Mouse (Mus musculus) gastrocnemius, adult 2 months (tissue): ENCODE results near the gene Mapkapk2. TPM values are rescaled to one million over a fixed set of nuclear protein-coding genes. Genes with fewer than 3 reads are reported as not detected.

Source experiments
- DNase-seq: peaks from one replicate; pipeline ENCODE4 v3.0.0; 2022
- H3K27ac ChIP-seq: fragments of 200-600 bp; 2 replicates; pipeline ENCODE4 v1.8.1; 2022; ENCODE audit warnings: mild to moderate bottlenecking
- H3K4me3 ChIP-seq: fragments of 200-600 bp; 2 replicates; pipeline ENCODE4 v1.8.1; 2022; ENCODE audit warnings: mild to moderate bottlenecking, moderate library complexity
- CTCF ChIP-seq: fragments of 200-600 bp; IDR thresholded peaks from 2 replicates; pipeline ENCODE4 v1.8.1; 2022; ENCODE audit warnings: antibody characterized with exemption, mild to moderate bottlenecking, moderate library complexity
- intact Hi-C: fragments of 180-260 bp; cut with DNase I; formaldehyde crosslinking; loops from one replicate; pipeline ENCODE4 v1.15.1; 2025
- total RNA-seq, 2 experiments: library from RNA; stranded (reverse); gene quantifications; 2 replicates each; pipeline ENCODE4 v1.2.3; 2021

Gene Mapkapk2
- total RNA-seq, 2 experiments from 2014 or later: 203 to 251 TPM

- DNase-seq: no peak
- H3K4me3 ChIP-seq: no peak overlapping the region
- H3K27ac ChIP-seq: no peak overlapping the region
- intact Hi-C loops: no loop called here
- TF ChIP-seq CTCF: no peak
Observed at GRCm38 (mm10) chr1:131020425-131021310, 77.0 kb downstream of the Mapkapk2 start.

DNA sequence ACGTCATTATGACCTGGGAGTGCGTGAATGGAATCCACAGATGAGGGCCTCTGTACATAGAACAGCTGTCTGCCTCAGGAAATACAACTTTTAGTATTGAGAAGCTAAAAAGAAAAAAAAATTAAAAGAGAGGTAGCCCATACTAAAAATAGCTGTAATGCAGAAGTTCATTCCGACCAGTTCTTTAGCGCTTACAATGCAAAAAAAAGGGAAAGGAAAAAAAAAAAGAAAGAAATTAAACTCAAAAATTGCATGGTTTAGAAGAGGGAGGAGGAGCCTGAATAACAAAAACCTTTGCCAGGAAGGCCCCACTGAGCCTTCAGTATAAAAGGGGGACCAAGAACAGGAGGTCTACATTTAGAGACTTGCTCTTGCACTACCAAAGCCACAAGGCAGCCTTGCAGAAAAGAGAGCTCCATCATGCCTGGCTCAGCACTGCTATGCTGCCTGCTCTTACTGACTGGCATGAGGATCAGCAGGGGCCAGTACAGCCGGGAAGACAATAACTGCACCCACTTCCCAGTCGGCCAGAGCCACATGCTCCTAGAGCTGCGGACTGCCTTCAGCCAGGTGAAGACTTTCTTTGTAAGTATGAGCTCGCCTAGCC is 78.0 kb downstream of the Mapkapk2 start, which contains the start of gene Il10:
Gene Il10, plus strand, starts transcription at position 354 of the 607 bp plus-strand sequence.
- Histone ChIP-seq H3K27ac (no peak within 1 kb of the TSS), H3K4me3 (no peak within 1 kb of the TSS)
- intact Hi-C loops: no loop called here
- no peak for TF ChIP-seq CTCF
- DNase-seq: no peak

DNA sequence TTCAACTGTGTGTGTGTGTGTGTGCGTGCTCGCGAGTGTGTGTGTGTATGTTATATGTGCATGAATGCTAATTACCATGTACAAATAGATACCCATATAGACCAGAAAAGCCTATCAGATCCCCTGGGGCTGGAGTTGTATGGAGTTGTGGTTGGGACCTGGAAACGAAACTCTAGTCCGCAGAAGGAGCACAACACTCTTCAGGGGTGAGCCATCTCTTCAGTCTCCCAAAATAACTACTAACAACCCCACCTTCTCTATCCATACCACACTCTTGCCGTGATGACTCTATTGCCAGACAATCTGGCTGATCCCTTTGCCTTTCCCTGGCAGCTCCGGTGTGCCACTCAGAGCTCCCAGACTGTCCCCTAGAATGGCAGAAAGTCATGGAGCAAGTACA is 81.7 kb downstream of the Mapkapk2 start:
- H3K27ac ChIP-seq: no peak overlapping the region
- TF ChIP-seq CTCF: no peak
- no peak overlapping the region for H3K4me3 ChIP-seq
- intact Hi-C loops: no loop called here
- no peak for DNase-seq

DNA sequence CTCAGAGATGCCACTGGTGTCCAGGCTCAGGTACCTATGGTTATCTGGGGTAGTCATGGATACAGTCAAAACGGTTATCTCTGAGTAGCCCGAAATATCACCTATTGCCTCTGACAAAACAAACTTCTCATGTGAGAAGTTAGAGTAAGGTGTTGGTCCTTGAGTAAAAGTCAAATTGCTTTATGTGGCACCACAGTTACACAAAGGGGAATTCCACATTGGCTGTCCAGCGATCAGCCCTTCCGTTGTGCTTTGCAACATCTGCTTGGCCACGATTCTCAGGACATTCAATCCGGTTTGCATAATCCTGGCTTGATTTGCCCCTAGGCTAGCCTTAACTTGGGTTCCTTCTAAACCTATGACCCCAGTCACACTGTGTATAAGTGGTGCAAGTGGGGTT is 82.3 kb downstream of the Mapkapk2 start:
- intact Hi-C loops: no loop called here
- TF ChIP-seq CTCF: no peak
- Histone ChIP-seq H3K27ac (no peak overlapping the region), H3K4me3 (no peak overlapping the region)
- no peak for DNase-seq

DNA sequence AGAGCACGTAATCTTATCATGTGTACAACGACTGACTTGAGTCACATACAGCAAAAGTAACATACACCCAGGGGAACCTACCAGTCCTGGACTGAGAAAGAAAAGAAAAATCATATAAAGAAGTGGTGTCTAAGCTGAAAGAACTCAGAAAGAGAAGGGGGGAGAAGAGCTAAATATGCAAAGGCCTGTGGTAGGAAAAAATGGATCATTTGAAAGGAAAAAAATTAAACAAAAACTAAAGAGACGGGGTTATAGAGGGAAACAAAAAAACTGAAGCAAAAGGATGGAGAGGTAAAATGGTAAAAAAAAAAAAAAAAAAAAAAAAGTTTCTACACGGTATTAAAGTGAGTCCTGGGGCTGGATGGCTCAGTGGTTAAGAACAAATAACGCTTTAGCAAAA is 83.7 kb downstream of the Mapkapk2 start:
- intact Hi-C loops: no loop called here
- no peak for DNase-seq
- no peak for TF ChIP-seq CTCF
- no peak overlapping the region for H3K4me3 ChIP-seq
- no peak overlapping the region for H3K27ac ChIP-seq

GRCm38 (mm10) chr1:131012494-131012893 is 85.1 kb downstream of the Mapkapk2 start:
- DNase-seq: no peak
- TF ChIP-seq CTCF: no peak
- intact Hi-C loops: no loop called here

DNA sequence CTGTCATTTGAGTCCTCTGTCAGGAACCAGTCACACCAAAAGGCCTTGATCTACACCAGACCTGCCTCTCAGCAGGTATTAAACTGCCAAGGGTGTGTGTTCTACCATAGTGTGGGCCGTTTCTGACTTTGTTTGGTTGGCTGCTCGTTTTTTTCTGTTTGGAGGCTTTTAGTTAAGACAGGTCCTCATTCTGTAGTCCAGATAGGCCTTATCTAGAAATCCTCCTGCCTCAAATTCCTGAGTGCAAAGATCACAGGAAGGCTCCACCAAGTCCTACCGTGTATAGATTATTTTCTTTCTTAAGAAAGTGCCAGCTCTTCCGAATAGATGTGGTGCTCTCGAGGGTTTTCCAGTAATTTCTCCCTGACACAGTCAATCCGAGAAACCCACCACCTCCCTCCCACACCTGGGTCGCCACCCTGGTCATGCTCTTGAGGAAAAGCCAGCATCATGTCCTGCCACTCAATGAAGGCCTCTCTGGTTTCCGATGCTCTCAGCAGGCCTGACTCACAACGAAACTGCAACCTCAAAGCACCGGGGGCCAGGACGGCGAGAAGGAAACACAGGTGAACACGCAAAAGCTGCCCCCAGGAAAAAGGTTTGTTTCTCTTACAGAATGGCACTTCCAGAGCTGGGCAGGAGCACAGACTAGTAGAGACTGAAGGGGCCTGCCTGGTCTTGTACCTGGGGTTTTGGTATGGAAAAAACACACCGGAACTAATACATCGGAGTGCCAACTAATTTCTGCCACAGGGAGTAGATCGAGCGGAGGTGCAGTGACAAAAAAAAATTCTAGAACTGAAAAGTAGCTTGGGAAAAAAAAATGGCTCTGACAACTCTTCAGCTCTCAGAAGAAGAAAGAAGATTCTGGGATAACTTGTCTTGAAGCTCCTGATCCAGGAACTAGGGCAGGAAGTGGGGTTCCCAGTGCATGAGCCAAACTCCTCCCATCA is 87.1 kb downstream of the Mapkapk2 start:
- intact Hi-C loops: no loop called here
- no peak for TF ChIP-seq CTCF
- Histone ChIP-seq H3K27ac (no peak overlapping the region), H3K4me3 (no peak overlapping the region)
- DNase-seq: no peak

More at GRCm38 (mm10) chr1:131012494-131012893, 85.1 kb downstream of the Mapkapk2 start:
- Histone ChIP-seq H3K27ac (no peak overlapping the region), H3K4me3 (no peak overlapping the region)

DNA sequence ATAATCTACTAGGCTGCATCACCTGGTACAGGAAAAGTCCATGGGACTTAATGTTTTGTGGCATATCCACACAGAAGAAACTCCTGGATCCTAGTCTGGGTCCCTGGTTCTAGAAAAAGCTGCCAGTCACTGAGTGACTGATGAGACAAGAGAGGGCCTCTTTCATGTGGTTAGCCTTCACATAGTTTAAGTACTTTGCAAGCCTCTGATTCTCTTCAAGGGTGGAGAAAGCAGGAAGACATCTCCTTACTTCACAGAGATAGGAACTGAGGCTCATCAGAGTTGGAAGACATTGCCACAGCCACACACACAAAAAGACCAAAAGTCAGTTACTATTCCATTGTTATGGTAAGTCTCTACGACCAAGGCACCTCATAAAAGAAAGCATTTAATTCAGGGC is 91.6 kb downstream of the Mapkapk2 start:
- no peak overlapping the region for H3K27ac ChIP-seq
- intact Hi-C loops: no loop called here
- no peak overlapping the region for H3K4me3 ChIP-seq

More for the DNA sequence above, 91.6 kb downstream of the Mapkapk2 start:
- no peak for DNase-seq
- TF ChIP-seq CTCF: no peak

Other genes with a start within 250 kb of the Mapkapk2 start
- not detected for gene Fcmr, start 232.2 kb downstream of the Mapkapk2 start, total RNA-seq
- not detected for gene Il24, start 210.4 kb downstream of the Mapkapk2 start, total RNA-seq
- gene Il20, start 186.4 kb downstream of the Mapkapk2 start, total RNA-seq: not detected
- not detected for gene Il19, start 157.7 kb downstream of the Mapkapk2 start, total RNA-seq
- gene Il10, start 78.0 kb downstream of the Mapkapk2 start, total RNA-seq: not detected
- not detected for gene Dyrk3, start 40.5 kb upstream of the Mapkapk2 start, total RNA-seq
- 10 to 100 TPM; 26.2 to 29.2 TPM for gene Eif2d, start 55.4 kb upstream of the Mapkapk2 start, total RNA-seq
- gene Rassf5, start 147.4 kb upstream of the Mapkapk2 start, total RNA-seq: 1 to 10 TPM in 1 of 2 experiments, under 1 TPM in 1; 0.71 to 1.1 TPM
- 1 to 10 TPM in 1 of 2 experiments, under 1 TPM in 1; 0.46 to 1.1 TPM for gene Ikbke, start 181.8 kb upstream of the Mapkapk2 start, total RNA-seq